Comparison of ENCODE assay signal across 12 mouse cellular contexts in genomic region chr5:130065579-130065978, GRCm38 (mm10). TPM values are rescaled to one million over a fixed set of nuclear protein-coding genes. Genes with fewer than 3 reads are reported as not detected.
DNase-seq lines count a peak whose midpoint lies in the region; ATAC-seq and TF ChIP-seq lines count a peak whose summit lies in the region.
"Had no signal": no experiment of that assay in that cellular context is flagged by ENCODE, and none has a peak within 500 bp of the region (broad histone marks: within the 10 kb centered on the region; RNA-seq: fewer than 3 reads in every experiment).

No protein-coding gene starts in this region.

- DNase-seq in embryo, embryonic 10.5 days (ENCODE audit: low spot score) = peak; percentile 20
- DNase-seq in embryo, embryonic 10 days (ENCODE audit: low spot score) = no peak
- DNase-seq in lung, postnatal 0 days (ENCODE audit: low spot score) = no peak
- DNase-seq in lung, adult 18-20 months = no peak
- DNase-seq in ZHBTc4 (ENCODE audit: low read depth, low spot score) = peak; percentile 84
- DNase-seq in right cerebral cortex, postnatal 10 days (ENCODE audit: low spot score in 2 of 2) = no peak
- DNase-seq in adrenal gland, postnatal 4 days (ENCODE audit: low spot score in 2 of 2) = no peak
- DNase-seq: adrenal gland, postnatal 36 days; kidney, adult 9 months had no signal

- no peak overlapping the region for H3K4me2 ChIP-seq in lung, postnatal 0 days (replicated peaks; ENCODE audit: low read depth, low read length)

- no peaks in the 10 kb centered on the region for H3K36me3 ChIP-seq in lung, postnatal 0 days (ENCODE audit: insufficient read depth, low read length)

- H3K4me1 ChIP-seq in lung, postnatal 0 days (ENCODE audit: insufficient read depth, low read depth, low read length) = no peaks in the 10 kb centered on the region
- H3K4me1 ChIP-seq: limb, embryonic 10.5 days; midbrain, embryonic 10.5 days had no signal

- H3K9me3 ChIP-seq in lung, postnatal 0 days (ENCODE audit: low read length) = no peaks in the 10 kb centered on the region
- H3K9me3 ChIP-seq: limb, embryonic 10.5 days; midbrain, embryonic 10.5 days had no signal

- TF ChIP-seq CTCF in lung, postnatal 0 days (IDR thresholded peaks at IDR 0.05) = peak; percentile 53

- H3K27me3 ChIP-seq in lung, postnatal 0 days (replicated peaks; ENCODE audit: insufficient read depth, low read length) = no peaks in the 10 kb centered on the region

- H3K27ac ChIP-seq in lung, postnatal 0 days (ENCODE audit: low read length) = no peak overlapping the region
- H3K27ac ChIP-seq: limb, embryonic 10.5 days; midbrain, embryonic 10.5 days had no signal

- H3K4me3 ChIP-seq in lung, postnatal 0 days (ENCODE audit: low read depth, low read length) = no peak overlapping the region
- H3K4me3 ChIP-seq: limb, embryonic 10.5 days; midbrain, embryonic 10.5 days had no signal

- WGBS in lung, postnatal 0 days = 97% methylated on average over 1 of the region's 1 CpGs

- no peak for ATAC-seq in lung, postnatal 0 days
- ATAC-seq in neutrophil, adult 5-6 weeks (ENCODE audit: extremely low read depth, insufficient number of reproducible peaks, low FRiP score, poor library complexity, severe bottlenecking) = peak; percentile 45; the same call in 1 of the 2 replicates

- TF ChIP-seq EP300 in lung, postnatal 0 days (IDR thresholded peaks at IDR 0.05) = no peak

- H3K9ac ChIP-seq in lung, postnatal 0 days (replicated peaks; ENCODE audit: low read depth) = no peak overlapping the region

RNA-seq across cellular contexts. Expression of gene Tpst1, which starts 7.5 kb away (rescaled TPM):
- polyA plus RNA-seq in lung, postnatal 0 days (2015; fragmentation: Nextera tagmentation; extraction: Ambion mirVana) = 31.5 and 36.9 TPM in 2 replicates
- total RNA-seq in neutrophil, adult 5-6 weeks (2017) = 19.8 and 23.3 TPM in 2 replicates
- total RNA-seq in adrenal gland, postnatal 4 days (2021) = 10 to 100 TPM; 41.7 to 43.8 TPM

RNA-seq across cellular contexts. Expression of gene Crcp, which starts 36.5 kb away (rescaled TPM):
- 31.0 and 31.5 TPM in 2 replicates for polyA plus RNA-seq in lung, postnatal 0 days (2015; fragmentation: Nextera tagmentation; extraction: Ambion mirVana)
- total RNA-seq in neutrophil, adult 5-6 weeks (2017) = 24.9 and 40.4 TPM in 2 replicates
- 10 to 100 TPM; 38.9 to 41.3 TPM for total RNA-seq in adrenal gland, postnatal 4 days (2021)

RNA-seq across cellular contexts. Expression of gene Asl, which starts 36.5 kb away (rescaled TPM):
- polyA plus RNA-seq in lung, postnatal 0 days (2015; fragmentation: Nextera tagmentation; extraction: Ambion mirVana) = 27.3 and 29.7 TPM in 2 replicates
- 7.6 and 7.7 TPM in 2 replicates for total RNA-seq in neutrophil, adult 5-6 weeks (2017)
- 100 to 1,000 TPM; 149 to 165 TPM for total RNA-seq in adrenal gland, postnatal 4 days (2021)

Comparison
In these comparisons a context has a peak if more than half of its experiments do, and no peak if none do; other contexts are left out.
1. DNase-seq: peak in embryo, embryonic 10.5 days (single experiment) and ZHBTc4 (single experiment); none in embryo, embryonic 10 days (single experiment), lung, postnatal 0 days (single experiment), lung, adult 18-20 months (0 of 2), right cerebral cortex, postnatal 10 days (0 of 2) and adrenal gland, postnatal 4 days (0 of 2).
2. RNA of gene Asl, which starts 36.5 kb away (total RNA-seq): 149 to 165 TPM in adrenal gland, postnatal 4 days; 7.6 to 7.7 TPM in neutrophil, adult 5-6 weeks; every median in the first group is over 10 times any median in the second.